Mouse (Mus musculus): ENCODE measurements around the gene Adar.

- TF ChIP-seq POLR2A (IDR thresholded peaks at IDR 0.05; ENCODE audit: borderline replicate concordance, extremely low read depth, low read depth, low read length) (no peak), CTCF (IDR thresholded peaks at IDR 0.05; ENCODE audit: insufficient read depth, low read length) (no peak)
Measured at GRCm38 (mm10) chr3:89752307-89752706, 37.5 kb downstream of the Adar start.
